Mouse (Mus musculus): ENCODE results near the gene Maml2. TPM values are rescaled to one million over a fixed set of nuclear protein-coding genes. Genes with fewer than 3 reads are reported as not detected.

Gene Maml2
- total RNA-seq, 2 experiments from 2014 or later = 15.1 to 16.5 TPM

DNA sequence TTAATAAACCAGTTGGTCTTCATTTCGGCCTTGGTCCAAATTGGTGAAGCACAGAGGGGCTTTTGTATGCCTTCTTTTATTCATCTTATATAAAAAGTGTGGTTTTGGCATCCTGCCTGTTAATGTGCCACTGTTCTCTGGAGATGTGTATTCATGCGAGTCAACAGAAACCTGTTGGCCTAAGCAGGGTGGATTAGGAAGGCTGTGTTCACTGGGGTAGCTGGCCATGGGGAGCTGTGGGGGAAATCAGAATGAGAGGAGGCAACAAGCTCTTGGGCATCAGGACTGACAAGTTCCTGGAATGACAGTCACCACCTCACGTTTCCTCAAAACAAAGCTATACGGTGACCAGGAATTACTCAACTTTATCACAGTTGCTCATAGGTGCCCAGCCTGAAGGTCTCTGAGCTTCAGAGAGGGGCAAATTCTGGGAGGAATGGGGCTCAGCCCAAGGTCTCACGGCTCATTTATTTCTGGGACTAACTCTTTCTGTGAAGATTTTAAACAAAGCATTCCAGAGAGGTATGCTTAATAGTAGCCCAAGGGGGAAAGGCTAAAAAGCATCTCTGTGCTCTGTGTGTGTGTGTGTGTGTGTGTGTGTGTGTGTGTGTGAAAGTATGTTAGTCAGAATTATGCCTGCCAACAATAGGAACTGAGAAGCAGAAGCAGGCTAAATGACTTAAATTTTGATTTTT lies 228.0 kb downstream of the Maml2 start:
- DNase-seq (ENCODE audit: low spot score in 2 of 2) = no peak

DNA sequence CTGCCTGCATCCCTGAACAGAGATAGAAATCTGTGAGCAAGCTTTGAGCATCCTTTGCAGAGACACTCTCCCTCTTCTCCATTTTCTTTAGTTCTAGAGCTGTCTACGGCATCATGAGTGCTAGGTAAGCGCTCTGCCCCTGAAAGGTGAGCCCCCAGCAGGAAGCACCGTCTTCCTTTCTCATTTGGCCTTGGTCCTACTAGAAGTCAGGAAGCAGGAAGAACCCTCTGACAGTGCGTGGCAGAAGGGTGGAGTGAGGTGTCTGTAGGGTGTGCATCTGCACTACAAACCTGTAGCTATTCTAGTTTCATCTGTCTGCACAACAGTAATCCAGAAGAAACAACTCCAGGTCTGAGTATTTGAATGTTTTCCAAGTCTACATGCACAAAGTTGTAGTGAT lies 232.8 kb downstream of the Maml2 start:
- DNase-seq (ENCODE audit: low spot score in 2 of 2) = no peak

DNA sequence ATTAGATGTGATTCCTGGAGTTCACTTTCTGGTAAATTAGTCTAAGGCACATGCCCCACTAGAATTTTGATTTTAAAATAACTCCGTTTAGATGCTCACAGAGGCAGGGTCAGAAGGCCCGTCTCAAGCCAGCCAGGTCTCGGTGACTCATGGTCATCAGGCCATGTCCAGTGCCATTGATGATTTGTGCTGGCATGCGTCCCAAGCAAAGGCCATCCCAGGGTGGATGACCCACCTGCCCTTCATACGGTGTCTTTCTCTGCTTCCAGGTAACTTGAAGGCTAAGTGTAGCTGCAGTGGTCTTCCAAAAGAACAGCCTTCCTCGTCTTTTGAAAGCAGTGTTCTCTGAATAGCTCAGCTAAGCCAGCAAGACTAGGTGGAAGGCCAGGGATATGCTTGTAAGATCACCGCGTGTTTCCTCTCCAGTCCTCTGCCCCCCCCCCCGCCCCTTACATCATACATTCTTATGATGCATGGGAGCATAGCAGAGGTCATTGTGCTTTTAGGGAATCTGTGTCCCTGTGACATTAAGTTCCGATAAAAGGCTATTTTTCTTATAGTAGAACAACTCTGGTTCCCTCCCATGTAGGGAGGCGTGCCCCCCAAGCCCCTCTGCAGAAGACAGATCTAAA lies 235.4 kb downstream of the Maml2 start:
- DNase-seq (ENCODE audit: low spot score in 2 of 2) = no peak

DNA sequence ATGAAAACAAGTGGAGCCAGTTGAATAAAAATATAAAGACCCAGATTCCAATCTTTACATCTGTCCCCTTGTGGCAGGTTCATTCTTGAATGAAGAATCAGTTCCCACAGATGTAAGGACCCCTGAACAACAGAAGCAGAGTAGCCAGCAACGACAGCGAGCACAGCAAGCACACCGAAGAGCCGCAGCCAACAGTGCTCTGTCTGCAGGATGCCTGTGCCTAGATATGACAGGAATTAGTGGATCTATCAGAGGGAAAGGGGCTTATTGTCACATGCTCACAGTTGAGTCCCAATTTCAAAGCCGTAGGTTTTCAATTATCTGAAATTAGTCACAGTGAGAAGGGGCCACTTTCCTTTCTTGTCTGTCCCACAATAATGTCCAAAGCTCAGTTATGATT lies 238.0 kb downstream of the Maml2 start:
- no peak for DNase-seq (ENCODE audit: low spot score in 2 of 2)

DNA sequence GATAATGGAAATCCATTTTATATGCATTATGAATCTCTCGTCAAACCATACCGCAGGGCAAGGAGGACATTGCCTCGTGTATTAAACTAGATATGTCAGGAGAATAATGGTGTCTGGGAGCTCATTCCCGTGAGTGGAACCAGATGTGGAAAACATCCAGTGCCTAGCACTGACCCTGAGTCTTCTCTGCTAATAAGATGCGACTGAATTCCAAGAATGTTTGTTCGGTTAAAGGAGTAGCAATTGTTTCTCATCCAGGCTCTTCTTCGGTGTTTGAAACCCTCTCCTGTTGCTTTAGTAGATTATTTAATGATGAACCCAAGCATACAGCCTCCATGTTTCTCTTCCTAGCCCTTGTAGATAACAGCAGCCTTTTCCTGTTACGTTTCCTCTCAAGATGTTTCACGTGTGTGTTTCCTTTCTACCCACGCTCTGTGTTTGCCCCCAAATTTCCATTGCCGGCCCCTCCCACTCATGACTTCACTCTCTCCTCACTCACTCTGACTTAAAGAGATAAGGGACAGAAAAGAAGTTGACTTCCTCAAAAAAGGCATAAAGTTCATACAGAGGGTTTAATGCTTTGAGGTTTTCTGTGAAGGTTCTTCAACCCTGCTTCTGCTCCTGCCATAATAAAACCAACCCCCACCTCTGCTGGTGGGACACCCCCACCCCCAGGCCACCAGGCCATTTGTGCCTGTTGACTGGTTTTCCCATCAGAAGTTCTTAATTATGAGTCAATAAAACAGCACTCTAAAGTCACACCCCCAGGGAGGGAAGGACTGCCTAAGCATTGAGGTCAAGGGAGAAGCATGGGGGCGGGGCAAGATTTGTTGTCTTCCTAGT lies 238.9 kb downstream of the Maml2 start:
- no peak for DNase-seq (ENCODE audit: low spot score in 2 of 2)

DNA sequence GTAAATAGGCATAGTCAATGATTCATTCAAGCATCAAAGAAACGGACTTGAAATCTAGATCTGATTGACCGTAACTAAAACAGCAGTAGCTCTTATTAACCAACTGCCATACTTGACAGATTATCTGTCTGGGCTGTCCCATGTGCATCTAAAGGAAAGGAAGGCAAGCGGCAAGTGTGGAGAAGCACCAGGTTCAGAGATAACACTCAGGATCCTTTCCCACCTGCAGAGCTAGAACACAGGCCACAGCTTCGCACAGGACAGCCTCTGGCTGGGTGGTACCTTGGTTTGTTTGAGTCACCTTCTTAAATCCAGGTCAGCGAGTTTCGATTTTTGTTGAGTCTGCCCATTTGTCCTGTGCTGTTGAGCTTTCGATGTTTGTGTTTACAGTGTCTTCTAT lies 240.4 kb downstream of the Maml2 start:
- DNase-seq (ENCODE audit: low spot score in 2 of 2) = no peak

DNA sequence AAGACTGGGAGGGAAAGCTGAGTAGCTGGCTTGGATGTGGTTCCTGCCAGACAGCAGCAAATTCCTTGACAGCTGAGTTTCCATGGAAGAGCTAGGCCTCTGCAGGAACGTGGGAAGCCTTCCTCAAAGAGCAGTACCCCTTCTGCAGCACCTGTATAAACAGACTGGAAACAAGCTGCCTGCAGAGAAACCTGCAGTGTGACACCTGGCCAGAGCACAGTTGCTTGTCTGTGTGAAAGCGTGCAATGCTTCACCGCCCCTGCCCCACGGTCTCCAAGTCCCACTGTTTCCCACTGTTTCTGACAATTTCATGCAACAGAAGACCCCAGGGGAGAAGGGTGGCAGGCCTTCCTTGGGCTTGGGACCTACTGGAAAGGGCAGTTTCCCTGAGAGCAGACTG lies 241.8 kb downstream of the Maml2 start:
- DNase-seq (ENCODE audit: low spot score in 2 of 2) = no peak

DNA sequence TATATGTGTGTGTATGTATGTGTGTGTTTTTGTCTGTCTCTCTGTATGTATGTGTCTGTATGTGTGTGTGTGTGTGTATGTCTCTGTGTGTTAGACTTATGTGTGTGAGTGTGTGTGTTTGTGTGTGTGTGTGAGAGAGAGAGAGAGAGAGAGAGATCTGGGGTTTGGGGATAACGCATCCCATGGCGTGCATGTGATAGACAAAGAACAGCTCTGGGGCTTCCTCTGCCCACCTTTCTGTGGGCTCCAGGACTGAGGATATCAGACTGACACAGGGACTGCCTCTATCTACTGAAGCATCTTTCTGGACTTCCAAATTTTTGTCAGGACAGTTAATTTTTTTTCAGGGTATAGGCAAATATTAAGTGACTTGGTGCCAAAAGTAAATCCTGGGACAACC lies 242.5 kb downstream of the Maml2 start:
- DNase-seq (ENCODE audit: low spot score in 2 of 2) = no peak

DNA sequence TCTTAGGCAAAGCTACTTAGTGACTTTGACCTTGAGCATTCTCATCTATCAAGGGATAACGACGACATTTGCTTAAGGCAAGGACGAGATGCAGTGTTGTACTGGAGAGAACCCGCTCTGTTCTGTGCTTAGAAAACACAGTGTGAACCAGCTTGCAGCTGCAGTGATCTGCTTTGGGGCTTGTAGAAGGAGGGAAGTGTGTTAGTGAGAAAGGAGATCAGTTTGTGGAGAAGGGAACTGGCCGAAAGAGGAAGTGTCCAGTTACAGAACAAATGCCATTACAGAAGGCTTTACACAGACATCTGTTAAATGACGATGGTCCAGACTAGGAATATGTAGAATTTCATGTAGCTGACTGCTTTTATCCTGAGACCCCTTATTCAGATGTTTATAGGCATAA lies 243.0 kb downstream of the Maml2 start:
- DNase-seq (ENCODE audit: low spot score in 2 of 2) = no peak

DNA sequence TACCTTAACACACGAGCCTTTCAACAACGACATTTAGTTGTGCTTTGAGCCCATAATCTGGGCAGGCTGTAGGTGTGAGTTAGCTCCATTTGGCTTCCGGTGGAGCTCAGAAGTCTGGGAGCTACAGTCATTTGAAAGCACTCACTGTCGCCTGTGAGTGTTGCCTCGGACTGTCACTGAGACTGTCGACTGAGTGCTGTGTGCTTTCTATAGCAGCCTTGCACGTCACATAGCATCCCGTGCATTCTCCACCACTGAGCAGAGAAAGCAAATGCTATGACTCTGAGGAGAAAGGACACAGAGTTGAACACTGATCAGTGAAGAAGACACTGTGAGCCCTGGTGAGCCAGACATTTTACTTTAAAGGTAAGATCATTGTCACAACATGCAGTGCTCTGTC lies 245.4 kb downstream of the Maml2 start:
- no peak for DNase-seq (ENCODE audit: low spot score in 2 of 2)

DNA sequence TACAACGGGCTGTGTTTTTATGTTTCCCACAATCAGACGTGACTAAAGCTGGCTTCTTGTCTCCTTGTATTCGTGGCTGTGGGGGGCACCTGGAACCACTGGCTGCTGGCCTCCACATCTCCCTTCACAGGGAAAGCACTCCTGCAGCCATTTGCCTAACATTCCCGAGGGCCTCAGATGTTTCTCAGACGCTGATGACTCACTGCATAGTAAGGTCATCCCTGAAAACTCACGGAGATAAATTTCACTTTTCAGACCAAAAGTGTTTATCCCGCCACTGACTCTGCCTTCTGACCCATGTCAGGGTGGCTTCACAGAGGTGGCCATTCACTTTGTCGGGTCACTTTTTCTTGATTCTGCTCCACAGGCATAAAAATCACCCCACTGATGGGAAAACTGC lies 246.4 kb downstream of the Maml2 start:
- no peak for DNase-seq (ENCODE audit: low spot score in 2 of 2)

DNA sequence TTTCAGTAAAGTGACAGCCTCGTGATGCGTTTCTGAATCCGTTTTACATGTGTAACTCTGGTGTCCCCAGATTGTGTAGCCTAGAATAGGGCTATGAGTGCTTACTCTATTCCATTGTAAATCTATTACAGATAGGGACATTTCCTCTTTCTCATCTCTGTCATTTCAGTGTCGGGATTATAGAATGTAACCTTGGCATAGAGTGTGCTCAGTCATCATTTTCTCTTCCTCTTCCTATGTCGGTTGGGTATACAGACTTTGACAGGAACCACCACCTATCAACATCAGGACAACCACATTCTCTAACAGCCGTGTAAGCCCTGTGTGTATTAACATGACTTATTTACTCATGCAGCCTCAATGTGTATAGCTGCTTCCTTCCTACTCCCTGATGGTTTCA lies 248.0 kb downstream of the Maml2 start:
- no peak for DNase-seq (ENCODE audit: low spot score in 2 of 2)

DNA sequence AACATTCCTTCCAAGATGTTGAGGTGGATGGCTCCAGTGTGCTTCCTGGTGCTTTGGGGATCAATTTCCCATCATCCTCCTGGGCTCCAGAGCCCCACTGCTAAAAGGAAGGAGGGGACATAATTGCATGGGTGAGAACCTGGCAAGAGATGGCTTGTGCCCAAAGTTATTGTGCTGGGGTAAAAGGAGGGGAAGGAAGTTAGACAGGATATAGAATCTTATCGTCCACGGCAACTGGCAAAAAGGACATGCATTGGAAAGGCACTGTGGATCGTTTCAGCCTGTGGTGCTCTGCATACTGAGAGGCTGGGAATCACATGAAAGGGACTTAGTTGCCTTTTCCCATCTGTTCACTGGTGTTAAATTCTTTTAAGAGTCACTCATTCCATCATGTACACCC lies 252.2 kb downstream of the Maml2 start:
- no peak for DNase-seq (ENCODE audit: low spot score in 2 of 2)

DNA sequence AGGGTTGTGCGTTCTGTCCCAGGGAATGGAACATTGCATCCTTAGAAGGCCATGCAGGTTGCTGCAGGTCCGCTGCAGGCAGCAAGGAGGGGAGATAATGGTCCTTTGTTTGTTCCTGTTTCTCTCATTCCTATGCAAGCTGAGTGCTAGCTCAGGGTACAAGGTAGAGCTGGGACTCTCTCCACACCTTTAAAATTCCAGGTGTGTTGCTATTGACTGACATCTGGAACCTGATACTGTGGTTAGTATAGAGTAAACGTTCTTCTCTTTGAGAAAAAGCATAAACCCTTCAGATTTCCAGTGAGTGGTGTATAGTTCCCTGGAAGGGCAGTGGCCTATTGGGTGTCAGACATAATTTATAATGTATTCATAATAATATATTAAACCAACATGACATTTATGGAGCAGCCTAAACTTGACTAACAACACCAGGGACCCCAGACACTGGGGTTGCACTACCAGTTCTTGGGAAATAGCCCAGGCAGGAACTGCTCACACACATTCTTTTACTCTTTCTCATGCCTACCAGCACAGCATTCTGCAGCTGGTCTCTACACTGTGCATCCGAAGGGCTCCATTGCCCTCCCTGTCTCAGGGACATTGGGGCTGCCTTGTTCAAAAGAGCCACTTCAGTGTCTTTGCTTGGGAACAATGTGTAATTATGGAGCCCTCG lies 254.8 kb downstream of the Maml2 start:
- DNase-seq (ENCODE audit: low spot score in 2 of 2) = no peak

DNA sequence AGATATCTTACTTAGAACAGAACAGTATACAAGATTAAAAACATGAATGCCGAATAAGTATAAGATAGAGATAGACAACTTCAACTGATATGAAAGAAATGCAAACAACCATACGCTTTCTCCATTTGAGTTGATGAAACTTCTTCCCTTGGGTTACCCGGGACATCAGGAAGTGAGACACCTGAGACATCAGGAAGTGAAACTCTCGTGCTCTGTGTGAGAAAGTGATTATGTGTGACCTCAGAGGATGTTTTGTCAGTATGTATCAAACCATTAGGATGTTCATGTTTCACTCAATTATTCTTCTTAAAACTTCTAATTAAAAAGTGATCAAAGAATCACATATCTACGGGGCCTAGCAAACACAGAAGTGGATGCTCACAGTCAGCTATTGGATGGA lies 257.0 kb downstream of the Maml2 start:
- no peak for DNase-seq (ENCODE audit: low spot score in 2 of 2)

DNA sequence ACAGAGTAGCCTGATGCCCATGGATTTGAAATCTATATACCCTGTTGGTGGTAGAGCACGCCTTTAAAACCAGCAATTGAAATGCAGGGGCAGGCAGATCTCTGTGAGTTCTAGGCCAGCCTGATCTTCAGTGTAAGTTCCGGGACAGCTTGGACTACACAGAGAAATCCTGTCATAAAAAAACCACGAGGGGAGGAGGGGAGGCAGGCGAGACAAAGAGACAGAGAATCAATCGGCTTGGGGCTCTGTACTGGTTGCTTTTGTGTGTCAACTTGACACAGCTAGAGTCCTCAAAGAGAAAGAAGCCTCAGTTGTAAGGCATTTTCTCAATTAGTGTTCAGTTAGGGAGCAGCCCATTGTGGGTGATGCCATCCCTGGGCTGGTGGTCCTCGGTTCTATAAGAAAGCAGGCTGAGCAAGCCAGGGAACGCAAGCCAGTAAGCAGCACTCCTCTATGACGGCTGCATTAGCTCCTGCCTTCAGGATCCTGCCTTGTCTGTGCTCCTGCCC lies 258.3 kb downstream of the Maml2 start:
- no peak for DNase-seq (ENCODE audit: low spot score in 2 of 2)

DNA sequence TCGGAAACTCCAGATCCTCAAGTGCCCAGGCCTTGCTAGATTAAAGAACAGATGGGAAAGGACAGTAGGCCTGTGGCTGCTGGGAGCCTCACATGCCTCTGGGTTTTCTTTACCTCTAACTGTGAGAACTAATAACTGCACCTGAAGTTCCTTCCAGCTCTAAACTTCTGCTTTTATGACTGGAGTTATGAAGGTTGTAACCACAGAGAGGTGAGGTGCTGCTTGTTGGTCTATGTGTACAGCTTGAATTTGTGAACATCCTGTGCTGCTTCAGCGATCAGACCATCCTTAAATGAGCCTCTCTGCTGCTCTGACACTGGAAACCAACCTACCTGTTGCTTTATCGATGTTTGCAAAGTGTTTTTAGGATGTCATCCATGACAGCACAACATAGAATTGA lies 258.9 kb downstream of the Maml2 start:
- DNase-seq (ENCODE audit: low spot score in 2 of 2) = no peak

DNA sequence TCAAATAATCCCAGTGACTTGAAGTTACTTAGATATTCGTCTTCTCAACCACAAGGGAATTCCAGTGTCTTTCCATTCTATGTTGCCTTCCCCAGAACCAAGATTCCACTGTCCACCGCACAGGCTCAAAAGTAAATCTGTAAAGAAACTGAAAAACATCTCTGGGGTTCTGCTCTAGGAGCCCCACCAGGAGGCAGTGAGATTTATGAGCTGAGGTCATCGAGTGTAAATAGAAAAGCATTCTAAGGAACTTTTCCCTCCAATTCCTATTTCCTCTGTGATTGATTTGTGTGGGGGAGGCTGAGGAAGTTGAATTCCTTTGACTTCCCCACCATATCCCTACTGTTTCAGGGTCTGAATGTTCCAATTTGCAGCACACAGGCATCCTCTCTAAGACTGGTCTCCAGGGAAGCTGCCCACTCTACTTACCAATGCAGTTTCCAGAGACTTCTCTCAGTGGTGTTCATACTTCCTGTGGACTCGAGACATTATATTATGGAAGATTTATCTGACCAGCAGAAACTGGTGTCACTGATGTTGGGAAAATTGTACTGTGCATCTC lies 261.1 kb downstream of the Maml2 start:
- no peak for DNase-seq (ENCODE audit: low spot score in 2 of 2)

DNA sequence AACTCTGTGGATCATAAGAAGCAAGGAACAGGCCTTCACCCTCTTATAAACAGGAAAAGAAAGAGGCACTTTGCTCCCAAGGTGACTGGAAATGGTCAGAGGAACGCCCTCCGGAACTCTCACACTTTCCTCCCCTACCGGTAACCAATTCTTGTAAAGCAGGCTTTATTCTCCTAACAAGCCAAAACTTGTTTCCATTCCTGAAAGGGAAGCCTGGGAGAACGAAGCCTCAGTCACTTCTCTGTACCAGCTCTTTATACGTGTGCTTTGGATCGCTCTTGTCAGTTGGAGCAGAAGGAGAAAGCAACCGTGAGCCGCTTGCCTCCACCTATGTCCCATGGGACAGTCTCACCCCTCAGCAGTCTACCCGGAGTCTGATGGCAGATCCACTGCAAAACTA lies 262.9 kb downstream of the Maml2 start:
- no peak for DNase-seq (ENCODE audit: low spot score in 2 of 2)

DNA sequence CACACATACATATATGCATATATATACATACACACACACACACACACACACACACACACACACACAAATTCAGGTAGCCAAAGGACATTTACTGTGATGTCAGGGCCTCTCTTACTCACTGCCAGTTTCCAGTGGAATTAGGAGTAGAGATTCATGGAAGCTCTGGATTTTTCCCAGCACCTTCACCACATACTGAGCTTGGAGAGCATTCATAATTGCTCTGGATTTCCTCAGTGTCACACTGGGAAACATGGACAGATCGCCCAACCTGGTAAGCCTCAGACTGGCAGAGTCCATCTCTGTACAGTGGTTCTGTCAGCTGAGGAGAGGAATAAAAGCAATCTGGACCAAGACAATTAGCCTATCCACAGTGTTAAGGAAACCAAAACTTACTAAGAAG lies 263.6 kb downstream of the Maml2 start:
- no peak for DNase-seq (ENCODE audit: low spot score in 2 of 2)
